Mouse (Mus musculus) embryonic fibroblast, embryonic 13.5 days (primary cell): ENCODE measurements around the gene Slc7a11.

ENCODE experiments used
- CTCF ChIP-seq: IDR thresholded peaks from 2 replicates; pipeline ENCODE4 v1.5.1; 2011; ENCODE audit warnings: mild to moderate bottlenecking, control low read depth, low read length, moderate library complexity, borderline replicate concordance; ENCODE audit not compliant: insufficient read depth
- POLR2A ChIP-seq: IDR thresholded peaks from 2 replicates; pipeline ENCODE4 v1.6.1; 2011; ENCODE audit warnings: low read depth, mild to moderate bottlenecking, control low read depth, low read length, moderate library complexity

- TF ChIP-seq POLR2A (no peak), CTCF (no peak)
These were observed 528 bp upstream of the Slc7a11 start for GRCm38 (mm10) chr3:50443942-50444341.
